Mouse (Mus musculus) erythroid progenitor cell, adult 5-6 weeks (primary cell): Measurements from ENCODE around the gene Fam136a. TPM values are rescaled to one million over a fixed set of nuclear protein-coding genes. Genes with fewer than 3 reads are reported as not detected.
"Not testable (repeated sequence)": the region's sequence is repeated elsewhere in the genome, so short reads cannot be mapped to it uniquely, and the experiment has no call there.

Source experiments
- ATAC-seq: replicated peaks from 2 replicates; pipeline ENCODE4 v1.8.0; 2016; ENCODE audit warnings: moderate number of reproducible peaks, mild to moderate bottlenecking, moderate TSS enrichment, inconsistent platforms; ENCODE audit not compliant: poor library complexity, low FRiP score, severe bottlenecking
- total RNA-seq, 2 experiments: library from RNA; stranded (forward) in 1 of 2; stranded (reverse) in 1 of 2; fragments of 150-400 nt in 1 of 2; fragments of 186-747, 209-891 nt in 1 of 2; gene quantifications; 2 replicates each; pipeline versions ENCODE4 v1.2.3 to v1.2.4; 2015 to 2017; ENCODE audit warnings: low replicate concordance in 2 of 2

Gene Fam136a
- total RNA-seq (2015; ENCODE audit: low replicate concordance) (2.9 and 3.4 TPM in 2 replicates), total RNA-seq (2017; ENCODE audit: low replicate concordance) (0.68 and 6.3 TPM in 2 replicates)

- ATAC-seq: peak; percentile 88
Observed at GRCm38 (mm10) chr6:86365371-86366124, at the start of gene Fam136a. Fam136a (plus strand) TSS chr6:86365646.

DNA sequence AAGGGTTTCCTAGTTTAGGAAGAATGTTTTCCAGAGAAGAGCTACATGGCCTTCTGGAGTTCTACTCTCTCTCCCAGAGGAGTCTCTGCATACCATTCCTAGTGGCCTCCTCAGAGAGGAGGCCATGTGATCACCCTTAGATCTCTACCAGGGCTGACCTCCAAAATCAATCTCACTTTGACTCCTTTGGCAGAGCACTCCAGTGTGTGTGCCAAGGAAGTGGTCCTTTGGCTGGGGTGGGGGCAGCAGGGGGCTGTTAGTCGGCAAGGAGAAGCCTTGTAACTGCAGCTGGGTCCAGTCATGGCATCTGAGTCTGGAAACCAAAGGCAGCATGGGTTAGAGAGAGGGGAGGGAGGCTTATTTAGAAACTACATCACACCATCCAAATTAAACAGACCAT, 48.4 kb upstream of the Fam136a start:
- ATAC-seq: no peak

DNA sequence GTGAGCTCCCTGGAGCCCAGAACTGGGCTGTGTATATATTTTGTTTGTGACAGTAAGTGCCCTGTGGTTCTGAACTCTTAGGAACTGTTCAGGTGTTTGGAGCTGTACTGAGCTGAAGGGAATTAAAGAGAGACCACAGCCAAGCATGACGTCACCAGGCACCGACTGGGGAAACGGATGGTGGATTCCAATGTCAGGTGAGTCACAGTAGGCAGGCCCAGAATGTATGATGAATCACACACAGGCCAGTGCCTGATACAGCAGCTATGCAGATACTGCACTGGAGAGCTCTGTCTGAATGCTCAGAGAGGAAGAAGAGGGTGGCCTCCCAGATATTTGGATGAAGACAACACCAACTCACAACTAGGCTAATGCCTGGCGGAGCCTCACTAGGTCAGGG, 46.6 kb upstream of the Fam136a start:
- no peak for ATAC-seq

- no peak for ATAC-seq
Observed at GRCm38 (mm10) chr6:86322031-86322563, 43.3 kb upstream of the Fam136a start.

DNA sequence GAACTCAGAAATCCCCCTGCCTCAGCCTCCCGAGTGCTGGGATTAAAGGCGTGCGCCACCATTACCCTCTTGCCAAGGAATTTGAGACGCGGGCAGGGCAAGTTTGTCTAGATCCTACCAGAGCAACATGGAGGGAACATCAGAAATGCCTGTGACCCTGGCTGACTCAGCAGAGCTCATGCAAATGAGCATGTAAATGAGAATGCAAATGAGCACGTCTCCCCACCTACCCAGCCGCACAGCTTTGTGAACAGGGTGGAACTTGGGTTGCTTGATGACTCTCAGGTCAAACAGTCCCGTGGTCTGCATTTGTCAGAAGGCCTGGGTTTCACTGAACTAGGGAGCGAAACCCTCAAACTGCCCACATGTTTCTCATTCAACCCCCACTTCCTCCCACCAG, 42.5 kb upstream of the Fam136a start:
- ATAC-seq: no peak

DNA sequence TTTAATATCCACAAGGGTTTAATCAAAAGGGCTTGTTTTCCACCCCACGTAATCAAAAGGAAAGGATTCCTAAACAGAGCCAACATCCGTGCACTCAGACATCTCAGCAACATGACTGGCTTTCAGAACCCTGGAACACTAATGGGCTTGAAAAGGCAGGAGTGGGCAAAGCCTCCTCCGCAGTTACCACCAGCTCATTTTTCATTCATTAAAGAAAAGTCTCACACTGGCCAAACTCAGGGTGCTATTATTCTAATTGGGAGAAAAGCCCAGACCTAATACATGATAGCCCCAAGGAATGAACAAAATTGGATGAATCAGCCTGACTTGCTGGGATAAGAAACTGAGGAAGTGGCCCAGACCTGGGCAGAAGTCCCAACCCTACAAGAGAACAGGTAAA, 41.0 kb upstream of the Fam136a start:
- no peak for ATAC-seq

- no peak for ATAC-seq
Observed at GRCm38 (mm10) chr6:86325646-86326045, 39.8 kb upstream of the Fam136a start.

GRCm38 (mm10) chr6:86326866-86327265, 38.6 kb upstream of the Fam136a start:
- ATAC-seq: no peak

- no peak for ATAC-seq
Observed at GRCm38 (mm10) chr6:86328369-86328768, 37.1 kb upstream of the Fam136a start.

DNA sequence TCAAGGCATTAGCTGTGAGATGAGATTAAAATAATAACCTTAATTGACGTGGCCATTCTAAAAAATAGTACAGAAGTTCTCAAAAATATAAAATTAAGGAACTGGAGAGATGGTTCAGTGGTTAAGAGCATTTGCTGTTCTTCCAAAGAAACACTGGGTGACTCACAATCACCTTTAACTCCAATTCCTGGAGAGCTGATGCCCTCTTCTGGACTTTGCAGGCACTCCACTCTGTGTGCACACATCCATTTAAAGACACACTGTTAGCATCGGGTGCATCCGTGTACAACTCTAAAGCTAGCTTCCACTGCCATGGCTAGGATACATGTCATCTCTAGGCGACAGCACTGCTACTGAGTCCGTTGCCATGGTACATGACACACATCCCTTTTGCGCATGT, 35.5 kb upstream of the Fam136a start:
- no peak for ATAC-seq

GRCm38 (mm10) chr6:86335121-86335849, 30.2 kb upstream of the Fam136a start:
- no peak for ATAC-seq

GRCm38 (mm10) chr6:86335860-86336259, 29.6 kb upstream of the Fam136a start:
- ATAC-seq: no peak

DNA sequence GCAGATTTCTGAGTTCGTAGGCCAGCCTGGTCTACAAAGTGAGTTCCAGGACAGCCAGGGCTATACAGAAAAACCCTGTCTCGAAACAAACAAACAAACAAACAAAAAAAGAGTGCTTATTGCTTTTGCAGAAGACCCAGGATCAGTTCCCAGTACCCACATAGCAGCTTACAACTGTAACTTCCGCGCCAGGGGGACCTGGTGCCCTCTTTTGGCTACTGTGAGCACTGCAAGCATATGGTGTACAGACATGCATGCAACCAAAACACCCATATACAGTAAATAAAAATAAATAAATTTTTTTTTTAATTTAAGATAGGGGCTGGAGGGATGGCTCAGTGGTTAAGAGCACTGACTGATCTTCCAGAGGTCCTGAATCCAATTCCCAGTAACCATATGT, 29.1 kb upstream of the Fam136a start:
- ATAC-seq: not testable (repeated sequence)

DNA sequence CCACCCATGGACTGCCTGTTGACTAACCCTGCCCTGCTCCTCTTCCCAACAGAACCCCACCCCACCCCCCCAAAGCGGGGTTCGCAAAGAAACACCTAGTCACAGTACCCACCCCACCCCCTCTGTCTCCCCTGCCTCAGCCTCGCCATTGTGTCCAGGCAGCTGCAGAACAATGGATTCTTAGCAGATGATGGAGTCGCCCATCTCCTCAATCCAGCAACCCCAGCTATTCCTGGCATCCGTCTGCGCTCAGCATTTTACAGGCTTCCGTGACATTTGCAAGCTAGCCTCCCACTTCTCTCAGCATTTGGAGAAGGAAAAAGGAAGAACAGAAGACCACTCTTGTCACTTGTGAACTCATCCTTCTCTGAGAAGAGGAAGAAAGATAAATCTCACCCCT, 21.8 kb upstream of the Fam136a start:
- ATAC-seq: no peak

GRCm38 (mm10) chr6:86346063-86346462, 19.4 kb upstream of the Fam136a start:
- ATAC-seq: no peak

DNA sequence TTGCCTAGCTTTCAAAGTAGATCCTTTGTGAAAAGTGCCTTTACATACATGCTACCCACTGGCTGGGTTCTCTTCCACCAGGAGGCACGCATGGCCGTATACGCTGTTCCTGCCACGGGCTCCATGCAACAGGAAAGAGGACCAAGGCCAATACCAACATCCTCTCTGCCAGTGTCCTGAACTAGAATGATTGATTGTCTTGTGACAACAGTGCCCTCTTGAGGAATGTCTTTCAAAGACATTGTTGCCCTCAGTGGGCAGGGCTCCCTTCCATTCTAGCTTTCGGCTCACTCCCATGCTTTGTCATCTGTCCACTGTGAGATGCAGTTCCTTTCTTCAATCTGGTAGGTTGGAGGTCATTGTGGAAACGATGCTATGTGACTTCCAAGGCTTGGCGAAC, 16.2 kb upstream of the Fam136a start:
- ATAC-seq: 0 out of 2 replicates have a peak, but pooled peaks have one; percentile 28

DNA sequence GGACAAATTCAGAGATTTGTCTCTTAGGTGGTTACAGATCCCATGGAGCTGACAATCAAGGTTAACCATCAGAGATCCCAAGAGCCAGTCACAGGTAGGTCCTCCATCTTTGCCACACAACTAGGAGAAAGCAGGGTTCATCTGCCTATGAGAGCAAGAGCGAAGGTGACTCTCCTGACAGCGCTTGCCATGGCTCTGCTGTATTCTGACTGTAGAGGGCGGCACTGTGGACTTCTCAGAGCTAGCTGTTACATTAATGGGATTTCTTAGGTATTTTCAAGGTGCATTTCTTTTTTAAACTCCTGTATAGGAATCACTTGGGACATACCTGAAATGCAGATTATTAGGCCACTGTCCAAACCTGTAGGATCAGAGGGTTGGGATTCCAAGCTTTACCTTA, 10.5 kb upstream of the Fam136a start:
- ATAC-seq: no peak

DNA sequence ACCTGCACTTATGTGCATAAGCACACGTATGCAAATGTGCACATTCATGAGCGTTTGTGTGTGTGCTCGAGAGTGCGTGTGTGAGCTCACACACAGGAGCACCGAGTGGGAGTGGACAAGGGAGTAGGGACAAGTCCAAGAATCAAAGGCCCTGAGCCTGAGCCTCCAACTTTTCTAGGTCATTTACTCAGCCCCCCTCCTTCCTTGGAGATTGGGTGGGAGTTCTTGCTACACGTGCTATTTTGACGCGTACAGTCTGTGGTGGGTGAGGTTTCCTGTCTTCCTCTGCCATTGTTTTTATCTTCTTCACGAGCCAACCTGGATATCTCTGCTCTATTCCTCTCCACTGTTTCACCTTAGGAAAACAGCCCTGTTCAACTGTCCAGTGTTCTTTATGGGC, 8.5 kb upstream of the Fam136a start:
- no peak for ATAC-seq

GRCm38 (mm10) chr6:86360691-86361090, 4.8 kb upstream of the Fam136a start:
- no peak for ATAC-seq

GRCm38 (mm10) chr6:86361373-86361772, 4.1 kb upstream of the Fam136a start:
- no peak for ATAC-seq
